Mouse (Mus musculus) kidney, embryonic 15.5 days (tissue): Measurements from ENCODE around the gene Gspt1. TPM values are rescaled to one million over a fixed set of nuclear protein-coding genes. Genes with fewer than 3 reads are reported as not detected.
A peak's percentile ranks its signal among the peaks of the same experiment; 100 is the strongest.

Experiments
- ATAC-seq: fragments of 200-750 bp; cut with Nextera tagmentation; replicated peaks from 2 replicates; pipeline ENCODE4 v1.8.0; 2017; ENCODE audit warnings: moderate TSS enrichment; ENCODE audit not compliant: low FRiP score
- H3K27ac ChIP-seq: fragments of 300-500 bp; sonication (generic); 2 replicates; pipeline ENCODE4 v1.5.1; 2015; ENCODE audit warnings: mild to moderate bottlenecking, inconsistent platforms
- H3K27me3 ChIP-seq: fragments of 300-500 bp; sonication (generic); 2 replicates; pipeline ENCODE4 v1.6.1; 2015; ENCODE audit warnings: inconsistent platforms
- H3K36me3 ChIP-seq: fragments of 300-500 bp; sonication (generic); 2 replicates; pipeline ENCODE4 v1.6.1; 2015; ENCODE audit warnings: inconsistent platforms
- H3K4me1 ChIP-seq: fragments of 300-500 bp; sonication (generic); 2 replicates; pipeline ENCODE4 v1.6.1; 2015; ENCODE audit warnings: inconsistent platforms
- H3K4me2 ChIP-seq: fragments of 300-500 bp; sonication (generic); 2 replicates; pipeline ENCODE4 v1.6.1; 2015; ENCODE audit warnings: moderate library complexity, mild to moderate bottlenecking, inconsistent platforms
- H3K4me3 ChIP-seq: fragments of 300-500 bp; sonication (generic); replicated peaks from 2 replicates; pipeline ENCODE4 v1.5.1; 2015; ENCODE audit warnings: mild to moderate bottlenecking, inconsistent platforms
- H3K9ac ChIP-seq: fragments of 300-500 bp; sonication (generic); 2 replicates; pipeline ENCODE4 v1.6.1; 2015; ENCODE audit warnings: mild to moderate bottlenecking, inconsistent platforms
- H3K9me3 ChIP-seq: fragments of 300-500 bp; sonication (generic); replicated peaks from 2 replicates; pipeline ENCODE4 v1.6.1; 2016; ENCODE audit warnings: inconsistent platforms
- WGBS: fragments of 180-500 bp; shearing (Covaris S2); methylation state at CpG from one replicate; pipeline ENCODE4 v1.1.7; 2015; ENCODE audit warnings: mixed read lengths; 5-methylcytosine and 5-hydroxymethylcytosine counted together
- polyA plus RNA-seq: library from polyadenylated mRNA; unstranded; fragments of >200 nt; fragmentation: Nextera tagmentation; extraction: Ambion mirVana; gene quantifications from 2 replicates; pipeline ENCODE4 v1.2.1, GENCODE M21; 2015

The Gspt1 gene
- polyA plus RNA-seq, 1 experiment from 2014 or later, result 86.3 TPM

- Histone ChIP-seq H3K9ac (no peak overlapping the region), H3K27me3 (no peaks in the 10 kb centered on the region), H3K27ac (no peak overlapping the region), H3K9me3 (no peaks in the 10 kb centered on the region), H3K4me1 (no peaks in the 10 kb centered on the region), H3K36me3 (no peaks in the 10 kb centered on the region), H3K4me2 (no peak overlapping the region), H3K4me3 (no peak overlapping the region)
- WGBS, result 31% methylated on average over 6 of the region's 6 CpGs
- no peak for ATAC-seq
Measured at GRCm38 (mm10) chr16:11269808-11270207, 15.7 kb upstream of the Gspt1 start.

- ATAC-seq, result no peak
- Histone ChIP-seq H3K9ac (no peak overlapping the region), H3K27me3 (no peaks in the 10 kb centered on the region), H3K27ac (no peak overlapping the region), H3K4me3 (no peak overlapping the region), H3K9me3 (no peaks in the 10 kb centered on the region), H3K36me3 (no peaks in the 10 kb centered on the region), H3K4me2 (no peak overlapping the region), H3K4me1 (no peaks in the 10 kb centered on the region)
- WGBS, result 84% methylated on average over 2 of the region's 2 CpGs
Measured at GRCm38 (mm10) chr16:11266556-11266955, 12.4 kb upstream of the Gspt1 start.

GRCm38 (mm10) chr16:11263266-11263665 is 9.1 kb upstream of the Gspt1 start:
- H3K4me3 ChIP-seq, result no peak overlapping the region
- ATAC-seq, result no peak
- H3K27ac ChIP-seq, result no peak overlapping the region
- H3K9me3 ChIP-seq, result no peaks in the 10 kb centered on the region
- H3K4me2 ChIP-seq, result no peak overlapping the region
- no peak overlapping the region for H3K9ac ChIP-seq
- no peaks in the 10 kb centered on the region for H3K27me3 ChIP-seq
- H3K4me1 ChIP-seq, result no peaks in the 10 kb centered on the region
- H3K36me3 ChIP-seq, result no peaks in the 10 kb centered on the region

- peaks cover 22% of the 10 kb centered on the region for H3K4me1 ChIP-seq
- peak overlapping the region; percentile 95 for H3K27ac ChIP-seq
- peak overlapping the region; percentile 98 for H3K4me3 ChIP-seq
- 0 out of 2 replicates have a peak, but pooled peaks cover 4% of the 10 kb centered on the region for H3K36me3 ChIP-seq
- H3K9ac ChIP-seq, result peak overlapping the region; percentile 65
- H3K9me3 ChIP-seq, result no peaks in the 10 kb centered on the region
- WGBS, result 11% methylated on average over 10 of the region's 10 CpGs
- no peaks in the 10 kb centered on the region for H3K27me3 ChIP-seq
- peak overlapping the region; percentile 65 for H3K4me2 ChIP-seq
- no peak; the same call in 1 of the 2 replicates for ATAC-seq
Measured at GRCm38 (mm10) chr16:11254723-11255164, 619 bp upstream of the Gspt1 start.

- H3K4me2 ChIP-seq, result peak overlapping the region; percentile 68
- H3K27ac ChIP-seq, result peak overlapping the region; percentile 98
- ATAC-seq, result peak; percentile 34
- H3K9me3 ChIP-seq, result no peaks in the 10 kb centered on the region
- H3K4me3 ChIP-seq, result peak overlapping the region; percentile 98
- H3K27me3 ChIP-seq, result no peaks in the 10 kb centered on the region
- H3K9ac ChIP-seq, result peak overlapping the region; percentile 94
- under 1% methylated on average over 58 of the region's 58 CpGs for WGBS
- H3K36me3 ChIP-seq, result peaks cover 8% of the 10 kb centered on the region; the same call in 1 of the 2 replicates
- peaks cover 23% of the 10 kb centered on the region for H3K4me1 ChIP-seq
Measured at GRCm38 (mm10) chr16:11253065-11253831, 877 bp downstream of the Gspt1 start.

GRCm38 (mm10) chr16:11247791-11248190 is 6.3 kb downstream of the Gspt1 start:
- H3K4me2 ChIP-seq, result no peak overlapping the region
- 85% methylated on average over 2 of the region's 2 CpGs for WGBS
- ATAC-seq, result no peak
- H3K9me3 ChIP-seq, result no peaks in the 10 kb centered on the region
- peaks cover 8% of the 10 kb centered on the region; the same call in 1 of the 2 replicates for H3K36me3 ChIP-seq
- no peaks in the 10 kb centered on the region for H3K27me3 ChIP-seq
- no peak overlapping the region for H3K4me3 ChIP-seq
- H3K27ac ChIP-seq, result no peak overlapping the region
- H3K4me1 ChIP-seq, result peaks cover 28% of the 10 kb centered on the region
- H3K9ac ChIP-seq, result no peak overlapping the region

- WGBS, result 78% methylated on average over 9 of the region's 9 CpGs
- Histone ChIP-seq H3K27me3 (no peaks in the 10 kb centered on the region), H3K9ac (no peak overlapping the region), H3K4me2 (no peak overlapping the region), H3K4me3 (no peak overlapping the region), H3K4me1 (peaks cover 14% of the 10 kb centered on the region; the same call in 1 of the 2 replicates), H3K27ac (no peak overlapping the region), H3K9me3 (no peaks in the 10 kb centered on the region), H3K36me3 (peaks cover 8% of the 10 kb centered on the region; the same call in 1 of the 2 replicates)
- ATAC-seq, result no peak
Measured at GRCm38 (mm10) chr16:11245767-11246166, 8.4 kb downstream of the Gspt1 start.

GRCm38 (mm10) chr16:11242401-11242800 is 11.7 kb downstream of the Gspt1 start:
- Histone ChIP-seq H3K27me3 (no peaks in the 10 kb centered on the region), H3K4me1 (0 out of 2 replicates have a peak, but pooled peaks cover 7% of the 10 kb centered on the region), H3K4me3 (no peak overlapping the region), H3K27ac (no peak overlapping the region), H3K4me2 (no peak overlapping the region), H3K9me3 (no peaks in the 10 kb centered on the region), H3K36me3 (peaks cover 15% of the 10 kb centered on the region), H3K9ac (no peak overlapping the region)
- no peak for ATAC-seq
- 68% methylated on average over 1 of the region's 1 CpGs for WGBS

- H3K27ac ChIP-seq, result no peak overlapping the region
- H3K9ac ChIP-seq, result no peak overlapping the region
- no peak overlapping the region for H3K4me2 ChIP-seq
- no peaks in the 10 kb centered on the region for H3K4me1 ChIP-seq
- no peaks in the 10 kb centered on the region for H3K27me3 ChIP-seq
- H3K4me3 ChIP-seq, result no peak overlapping the region
- whole genome bisulfite sequencing, result 81% methylated on average over 3 of the region's 3 CpGs
- no peak for ATAC-seq
- no peaks in the 10 kb centered on the region for H3K9me3 ChIP-seq
- H3K36me3 ChIP-seq, result peaks cover 82% of the 10 kb centered on the region
Measured at GRCm38 (mm10) chr16:11217801-11218200, 36.3 kb downstream of the Gspt1 start.

- Histone ChIP-seq H3K9me3 (no peaks in the 10 kb centered on the region), H3K4me3 (peak overlapping the region; percentile 93), H3K4me1 (peaks cover 25% of the 10 kb centered on the region), H3K27ac (peak overlapping the region; percentile 88; the same call in 1 of the 2 replicates), H3K4me2 (peak overlapping the region; percentile 89), H3K9ac (peak overlapping the region; percentile 90), H3K36me3 (peaks cover 54% of the 10 kb centered on the region), H3K27me3 (no peaks in the 10 kb centered on the region)
- WGBS, result 3% methylated on average over 24 of the region's 24 CpGs
- peak; percentile 57 for ATAC-seq
Measured at GRCm38 (mm10) chr16:11203600-11204390, 50.3 kb downstream of the Gspt1 start.

- peaks cover 56% of the 10 kb centered on the region for H3K36me3 ChIP-seq
- peak within 1 kb of the TSS; percentile 88 for H3K27ac ChIP-seq
- ATAC-seq, result peak; percentile 99
- no peaks in the 10 kb centered on the region for H3K9me3 ChIP-seq
- H3K9ac ChIP-seq, result peak within 1 kb of the TSS; percentile 90
- H3K4me3 ChIP-seq, result peak within 1 kb of the TSS; percentile 93
- peak within 1 kb of the TSS; percentile 89 for H3K4me2 ChIP-seq
- WGBS, result under 1% methylated on average over 68 of the region's 68 CpGs
- peaks cover 25% of the 10 kb centered on the region for H3K4me1 ChIP-seq
- no peaks in the 10 kb centered on the region for H3K27me3 ChIP-seq
Measured at GRCm38 (mm10) chr16:11202571-11203554, 51.3 kb downstream of the Gspt1 start, which contains the start of gene Rsl1d1. Gene Rsl1d1 (minus strand): TSS chr16:11203331.
